Mouse (Mus musculus): ENCODE measurements around the gene AL731706.2.
"Not testable (repeated sequence)": the region's sequence is repeated elsewhere in the genome, so short reads cannot be mapped to it uniquely, and the experiment has no call there.

Gene AL731706.2

GRCm38 (mm10) chr2:136885579-136885978 lies at the start of gene AL731706.2:
AL731706.2 (minus strand) TSS chr2:136885679.
- no peak for DNase-seq

- no peak for DNase-seq
Measured at GRCm38 (mm10) chr2:136921003-136921408, 35.5 kb upstream of the AL731706.2 start.

GRCm38 (mm10) chr2:136920257-136920993 lies 34.9 kb upstream of the AL731706.2 start:
- DNase-seq: no peak

DNA sequence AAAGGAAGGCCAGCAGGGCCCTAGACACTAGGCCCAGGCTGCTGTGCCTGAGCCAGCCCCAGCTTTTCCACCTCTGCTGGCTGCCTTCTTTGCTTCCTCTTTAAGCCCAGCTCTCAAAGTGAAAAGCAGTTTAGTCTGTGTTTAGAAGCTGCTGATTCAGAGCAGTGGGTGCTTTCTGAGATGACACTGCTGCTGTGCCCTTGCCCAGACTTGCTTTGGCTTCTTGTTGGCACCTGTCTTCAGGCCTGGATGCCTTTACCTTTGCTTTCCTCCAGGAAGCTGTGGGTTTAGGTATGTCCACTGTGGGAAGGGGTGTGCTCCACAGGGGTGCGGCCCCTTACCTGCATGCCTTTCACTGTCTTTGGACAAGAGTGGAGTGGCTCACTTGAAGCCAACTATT lies 34.0 kb upstream of the AL731706.2 start:
- peak in 1 of 2 experiments; percentile 39 for DNase-seq

DNA sequence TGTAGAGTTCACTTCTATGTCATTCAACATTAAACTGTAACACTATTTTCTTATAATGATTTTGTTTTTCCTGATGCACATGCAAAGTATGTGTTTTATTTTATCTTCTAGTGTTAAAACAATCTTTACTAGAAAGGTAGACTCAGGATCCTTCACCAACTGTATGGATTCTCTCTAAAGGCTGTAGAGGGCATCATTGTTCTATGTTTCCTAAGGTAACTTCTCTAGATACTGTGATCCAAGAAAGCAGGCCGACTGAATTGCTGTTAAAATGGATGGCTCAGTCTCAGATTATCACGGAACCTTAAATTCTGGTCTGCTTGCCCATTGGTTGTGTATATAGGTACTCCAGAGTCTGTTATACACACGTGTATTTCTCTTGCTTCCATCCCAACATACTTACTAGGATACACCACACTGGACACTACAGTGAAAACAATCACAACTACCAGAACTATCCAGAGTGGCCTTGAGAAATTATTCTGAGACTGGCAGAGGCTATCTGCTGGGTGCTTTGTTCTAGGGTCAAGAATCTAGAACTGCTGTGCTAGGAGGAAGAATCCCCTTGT lies 28.9 kb upstream of the AL731706.2 start:
- no peak for DNase-seq

DNA sequence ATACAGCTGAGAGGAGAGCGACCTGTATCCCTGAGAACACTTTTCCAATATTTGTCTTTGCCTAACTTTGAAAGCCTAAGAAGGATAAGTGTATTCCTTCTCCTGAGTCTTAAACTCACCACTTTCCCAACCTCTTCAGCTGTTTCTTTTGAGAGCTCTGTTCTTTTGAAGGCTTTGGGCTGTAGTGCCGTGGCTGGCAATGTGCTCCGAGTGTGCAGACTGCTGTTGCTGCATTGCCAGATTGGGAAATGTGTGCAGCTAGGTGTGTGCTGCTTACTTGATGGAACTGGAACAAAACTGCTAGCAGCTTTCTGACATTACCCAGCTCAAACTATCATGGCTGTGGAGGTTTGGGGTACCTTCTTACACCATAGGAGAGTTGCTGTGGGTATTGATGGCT lies 27.5 kb upstream of the AL731706.2 start:
- DNase-seq: no peak

- DNase-seq: peak in 1 of 2 experiments; percentile 13
Measured at GRCm38 (mm10) chr2:136911958-136912411, 26.5 kb upstream of the AL731706.2 start.

DNA sequence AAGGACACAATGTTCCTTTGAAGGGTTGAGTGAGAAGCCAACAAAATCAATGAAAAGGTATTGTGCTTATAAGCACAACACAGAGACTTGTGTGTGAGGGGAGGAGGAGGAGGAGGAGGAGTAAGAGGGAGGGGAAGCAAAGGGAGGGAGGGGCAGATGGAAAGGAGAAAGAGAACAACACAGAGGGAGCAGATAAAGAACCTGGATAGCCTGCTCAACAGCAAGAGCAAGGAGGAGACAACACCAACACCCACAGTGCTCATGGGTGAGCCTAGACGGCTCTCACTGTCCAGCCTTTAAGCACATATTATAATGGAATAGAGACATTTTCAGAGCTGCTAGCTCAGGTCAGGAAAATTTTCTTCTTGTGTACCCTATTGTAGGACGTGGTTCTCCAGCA lies 23.8 kb upstream of the AL731706.2 start:
- DNase-seq: no peak

DNA sequence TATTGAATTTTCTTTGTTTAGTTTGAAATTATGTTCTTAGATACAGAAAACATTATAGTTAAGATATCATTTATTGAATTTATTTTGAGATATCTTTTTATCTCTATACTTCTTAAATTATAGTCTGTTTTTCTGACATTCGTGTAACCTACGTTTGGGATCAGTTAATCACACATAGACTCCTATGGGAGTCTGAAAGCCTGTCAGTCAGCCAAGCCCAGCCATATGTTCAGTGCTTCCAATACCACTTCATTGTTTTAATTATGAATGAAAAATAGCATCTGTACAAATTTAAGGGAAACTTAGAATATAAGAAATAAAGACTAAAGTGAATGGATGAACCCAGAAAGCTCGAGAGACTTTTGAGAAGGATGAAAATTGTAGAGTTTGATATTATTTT lies 23.1 kb upstream of the AL731706.2 start:
- no peak for DNase-seq

DNA sequence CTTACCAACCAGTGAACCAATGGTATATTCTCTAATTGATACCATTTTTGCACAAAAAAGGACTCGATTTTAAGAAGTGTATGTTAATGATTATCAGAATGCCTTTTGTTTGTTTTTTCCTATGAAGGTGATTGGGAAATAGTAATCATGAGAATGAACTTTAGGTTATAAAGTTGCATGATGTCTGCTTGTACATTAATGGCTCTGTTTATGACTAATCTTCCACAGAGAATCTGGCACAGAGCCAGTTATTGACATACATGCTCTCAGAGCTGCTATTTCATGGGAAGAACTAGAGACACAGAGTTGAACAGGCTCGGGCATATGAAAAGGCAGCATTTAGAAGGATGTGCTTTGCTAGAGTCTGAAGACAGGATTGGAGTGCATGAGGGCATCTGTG lies 10.7 kb upstream of the AL731706.2 start:
- DNase-seq: no peak

DNA sequence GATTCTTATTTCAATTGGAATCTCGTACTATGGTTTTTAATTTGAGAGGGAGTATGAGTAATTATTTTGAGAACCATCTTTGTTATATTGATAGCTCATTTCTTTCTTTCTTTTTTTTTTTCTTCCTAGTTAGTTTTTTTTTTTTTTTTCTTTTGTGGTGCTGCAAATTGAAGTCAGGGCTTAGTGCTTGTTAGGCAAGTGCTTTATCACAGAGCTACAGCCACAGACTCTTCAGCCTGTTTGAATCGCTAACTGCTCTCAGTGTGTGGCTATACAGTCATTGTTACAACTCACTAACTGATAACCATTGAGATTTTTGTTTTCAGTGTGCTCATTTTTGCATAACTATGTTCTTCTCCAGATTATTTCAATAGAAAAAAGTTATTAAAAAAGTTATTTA lies 9.0 kb upstream of the AL731706.2 start:
- no peak for DNase-seq

GRCm38 (mm10) chr2:136891951-136892371 lies 6.5 kb upstream of the AL731706.2 start:
- DNase-seq: peak; percentile 97

DNA sequence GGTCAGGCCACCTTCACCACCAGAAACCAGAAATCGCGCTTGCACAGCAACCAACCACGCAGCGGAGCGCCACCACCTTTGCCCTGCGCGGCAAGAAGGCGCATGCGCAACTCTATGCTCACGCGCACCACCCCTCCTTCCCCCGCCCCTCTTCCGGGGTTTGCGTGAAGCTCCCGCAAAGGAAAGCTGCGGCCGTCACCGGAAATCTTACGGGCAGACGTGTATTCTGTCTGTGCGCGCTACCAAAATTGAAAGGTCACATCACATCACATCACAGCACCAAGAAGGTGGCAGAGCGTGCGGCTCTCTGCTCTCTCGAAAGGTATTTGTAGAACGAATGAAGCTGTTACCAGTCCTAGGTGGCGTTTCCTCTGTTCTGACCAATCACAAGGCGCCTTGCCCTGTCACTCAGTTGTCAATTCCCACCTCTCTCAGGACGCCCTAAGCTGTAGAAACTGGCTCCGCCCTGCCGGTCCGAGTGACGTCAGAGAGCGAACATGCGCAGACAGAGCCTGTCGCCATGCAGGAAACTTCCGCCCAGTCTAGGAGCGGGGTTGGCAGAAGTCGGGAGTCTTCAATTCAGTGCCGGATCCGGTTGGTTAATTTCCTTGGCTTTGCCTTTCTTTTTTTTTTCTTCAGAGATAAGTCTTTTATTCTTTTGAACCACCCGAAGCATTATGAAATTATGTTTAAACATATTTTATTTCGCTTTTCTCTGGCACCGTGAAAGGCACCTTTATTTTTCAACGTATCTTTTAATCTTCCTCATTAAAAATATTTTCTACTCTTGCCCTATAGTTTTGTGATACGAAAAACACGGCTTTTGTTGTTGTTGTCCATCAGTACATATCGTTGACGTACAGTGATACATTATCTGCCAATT lies 5.8 kb upstream of the AL731706.2 start, which contains the start of the genes Slx4ip, AL731706.1 and Mkks:
TSS of gene Slx4ip (plus strand) at position 151 of the 883 bp plus-strand sequence.
TSS of gene AL731706.1 (minus strand) at position 322 of the 883 bp plus-strand sequence.
TSS of gene Mkks (minus strand) at position 322 of the 883 bp plus-strand sequence.
- DNase-seq: peak; percentile 99 to 100

DNA sequence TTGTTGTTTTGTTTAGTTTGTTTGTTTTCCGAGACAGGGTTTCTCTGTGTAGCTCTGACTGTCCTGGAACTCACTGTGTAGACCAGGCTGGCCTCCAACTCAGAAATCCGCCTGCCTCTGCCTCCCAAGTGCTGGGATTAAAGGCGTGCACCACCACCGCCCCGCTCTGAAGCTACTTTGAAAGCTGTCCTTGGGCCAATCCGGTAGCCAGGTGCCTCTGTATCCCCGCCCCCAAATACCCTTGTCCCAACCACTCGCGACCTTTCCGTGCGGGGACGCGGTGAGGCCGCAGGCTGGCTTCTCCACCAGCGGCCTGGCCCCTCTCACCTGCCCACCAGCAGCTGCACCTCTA lies 5.2 kb upstream of the AL731706.2 start:
- DNase-seq: not testable (repeated sequence)

DNA sequence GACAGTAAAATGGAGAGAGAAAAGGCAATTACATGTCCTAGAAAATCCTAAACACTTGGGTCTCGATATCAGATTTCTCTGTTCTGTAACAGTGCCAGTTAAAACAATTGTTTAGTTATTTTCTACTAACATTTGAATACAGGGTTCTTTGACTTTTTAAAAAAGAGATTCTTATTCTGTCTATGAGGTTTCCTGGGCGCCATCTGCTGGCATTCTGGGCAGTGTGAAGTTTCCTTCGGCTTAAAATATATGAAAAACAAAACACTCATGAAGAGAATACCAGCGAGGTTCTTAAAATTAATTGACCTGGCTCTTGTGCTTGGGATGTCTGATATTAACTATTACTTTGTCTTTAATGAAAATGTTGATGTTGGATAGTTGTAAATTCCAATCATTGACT lies 1.4 kb upstream of the AL731706.2 start:
- DNase-seq: peak in 1 of 2 experiments; percentile 57

DNA sequence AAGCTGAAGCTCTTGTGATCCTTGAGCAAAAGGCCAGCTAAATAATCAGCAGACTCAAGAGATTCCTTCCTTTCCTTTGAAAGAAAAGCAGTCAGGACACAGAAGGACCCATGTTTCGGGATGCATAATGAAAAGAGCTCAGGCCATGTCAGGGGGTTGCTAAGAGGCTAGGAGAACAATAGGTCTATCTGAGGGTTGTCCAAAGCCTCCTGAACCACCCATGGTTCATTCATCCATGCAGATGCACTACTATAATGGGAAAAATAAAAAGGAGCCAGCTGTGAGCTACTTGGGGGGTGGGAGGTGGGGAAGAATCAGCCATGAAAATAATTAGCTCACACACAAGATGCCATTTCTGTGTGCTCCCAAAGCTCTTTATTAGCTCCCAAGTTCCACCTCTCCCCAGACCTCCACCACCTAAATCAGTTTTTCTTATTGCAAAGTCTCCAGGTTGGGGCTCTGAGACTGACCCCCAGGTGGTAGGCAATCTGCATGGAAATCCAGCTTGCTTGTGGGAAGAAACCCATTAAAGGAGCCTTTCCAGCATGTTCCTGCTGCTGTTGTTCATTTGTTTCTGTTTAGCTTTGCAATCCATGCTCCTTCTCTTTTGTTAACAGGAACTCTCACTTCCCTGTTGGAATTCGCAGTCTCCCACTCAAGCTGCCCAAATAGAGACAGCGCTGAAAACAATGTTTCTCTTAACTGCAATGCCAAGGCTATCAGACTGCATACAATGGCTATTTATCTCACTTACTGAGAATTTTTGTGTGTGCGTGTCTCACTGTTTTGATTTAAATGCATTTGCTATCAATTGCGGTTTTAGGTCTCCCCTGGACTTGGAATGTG lies 30.7 kb downstream of the AL731706.2 start:
- no peak for DNase-seq

- no peak for DNase-seq
Measured at GRCm38 (mm10) chr2:136850366-136850765, 35.1 kb downstream of the AL731706.2 start.

DNA sequence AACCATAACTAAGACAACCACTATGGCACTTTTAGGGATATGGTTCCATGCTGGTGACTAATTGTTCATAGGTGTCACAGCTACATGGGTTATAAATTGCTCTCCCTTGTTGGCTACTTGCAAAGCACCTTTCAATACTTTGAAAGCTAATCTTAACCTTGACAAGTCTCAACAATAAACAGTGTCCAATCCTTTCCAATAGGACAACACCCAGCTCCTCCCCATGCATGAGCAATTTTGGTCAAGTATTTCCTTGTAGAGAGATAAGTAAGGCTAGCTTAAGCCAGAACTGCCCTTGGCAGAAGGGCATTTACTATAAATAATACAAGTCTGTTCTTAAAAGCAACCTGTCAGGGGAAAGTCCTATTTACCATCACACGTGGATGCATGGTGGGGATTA lies 47.5 kb downstream of the AL731706.2 start:
- no peak for DNase-seq

DNA sequence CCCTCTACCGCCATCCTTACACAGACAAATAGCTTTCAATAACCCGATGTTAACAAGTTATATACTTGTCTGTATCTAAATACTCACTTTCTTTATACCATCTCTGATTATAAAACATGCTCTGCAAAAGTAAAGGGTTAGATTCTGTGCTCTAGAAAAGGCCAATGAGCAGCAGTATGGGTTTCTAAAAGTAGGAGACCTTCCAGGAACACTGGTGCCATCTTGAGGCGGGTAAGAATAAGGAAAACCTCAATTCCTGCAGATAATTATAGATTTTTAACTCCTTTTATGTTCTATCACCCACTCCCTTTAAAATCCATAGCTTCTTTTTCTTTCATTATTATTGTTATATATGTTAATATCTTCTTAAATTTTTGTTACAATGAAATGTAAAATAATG lies 49.6 kb downstream of the AL731706.2 start:
- DNase-seq: no peak

Data from kidney, postnatal 25 days (tissue).